Mouse (Mus musculus) cortical plate, adult 2 months (tissue): ENCODE measurements around the gene Phldb2.

Experiments
- CTCF ChIP-seq: fragments of 200-500 bp; IDR thresholded peaks from 2 replicates; pipeline ENCODE4 v1.5.1; 2011; ENCODE audit warnings: mild to moderate bottlenecking, control low read depth, low read length; ENCODE audit not compliant: insufficient read depth; ENCODE audit errors: extremely low read depth
- POLR2A ChIP-seq: fragments of 200-500 bp; IDR thresholded peaks from 2 replicates; pipeline ENCODE4 v1.6.1; 2011; ENCODE audit warnings: mild to moderate bottlenecking, low read length, control low read depth; ENCODE audit not compliant: insufficient read depth; ENCODE audit errors: extremely low read depth

DNA sequence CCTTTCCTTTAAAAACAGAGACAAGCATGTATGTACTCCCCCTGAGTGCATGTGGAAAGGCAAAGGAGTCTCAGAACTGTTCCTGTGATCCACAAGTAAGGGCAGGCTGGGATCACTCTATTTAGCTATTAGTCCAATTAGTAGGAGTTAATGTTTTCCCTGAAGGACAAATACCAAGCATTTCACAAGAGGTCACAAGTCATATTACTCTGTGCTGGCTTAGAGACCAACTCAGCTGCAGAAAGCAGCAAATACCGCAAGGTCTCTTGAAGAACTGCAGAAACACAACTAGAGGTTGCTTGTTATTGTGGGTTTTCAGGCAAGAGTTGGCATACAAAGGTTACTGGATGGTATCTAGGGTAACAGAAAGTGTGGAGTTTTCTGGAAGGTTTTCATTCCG is 59.6 kb downstream of the Phldb2 start:
- TF ChIP-seq CTCF: no peak
- TF ChIP-seq POLR2A: no peak
